Mouse (Mus musculus): ENCODE data around the gene Phox2a. TPM values are rescaled to one million over a fixed set of nuclear protein-coding genes. Genes with fewer than 3 reads are reported as not detected.

Phox2a gene
- polyA plus RNA-seq, 1 experiment: not detected

- 84% methylated on average over 18 of the region's 18 CpGs for WGBS
- no peak overlapping the region for H3K4me3 ChIP-seq (replicated peaks; ENCODE audit: extremely low read depth, low read depth, low read length)
- DNase-seq: no peak
- H3K4me1 ChIP-seq (ENCODE audit: control insufficient read depth, insufficient read depth, low read length): peaks cover 4% of the 10 kb centered on the region; the same call in 1 of the 2 replicates
- TF ChIP-seq POLR2A (IDR thresholded peaks at IDR 0.05; ENCODE audit: borderline replicate concordance, extremely low read depth, low read depth, low read length) (no peak), CTCF (IDR thresholded peaks at IDR 0.05; ENCODE audit: insufficient read depth, low read length) (no peak)
These were observed 5.9 kb downstream of the Phox2a start for GRCm38 (mm10) chr7:101823758-101824630.

DNA sequence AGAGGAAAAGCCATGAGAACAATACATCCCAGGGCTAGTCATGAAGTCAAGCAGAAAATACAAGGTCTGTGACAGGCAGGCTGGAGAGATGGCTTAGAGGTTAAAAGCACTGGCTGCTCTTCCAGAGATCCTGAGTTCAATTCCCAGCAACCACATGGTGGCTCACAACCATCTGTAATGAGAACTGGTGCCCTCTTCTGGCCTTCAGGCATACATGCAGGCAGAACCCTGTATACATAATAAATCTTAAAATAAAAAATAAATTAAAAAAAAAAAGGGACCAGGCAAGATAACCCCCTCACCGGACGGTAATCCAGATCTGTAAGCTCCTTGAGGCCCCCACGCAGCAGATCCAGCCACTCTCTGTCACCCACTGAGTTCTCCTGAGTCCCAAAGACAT, 12.3 kb downstream of the Phox2a start:
- no peak for DNase-seq
- Histone ChIP-seq H3K4me3 (replicated peaks; ENCODE audit: extremely low read depth, low read depth, low read length) (no peak overlapping the region), H3K4me1 (ENCODE audit: control insufficient read depth, insufficient read depth, low read length) (no peaks in the 10 kb centered on the region)
- 97% methylated on average over 3 of the region's 3 CpGs for WGBS
- TF ChIP-seq POLR2A (IDR thresholded peaks at IDR 0.05; ENCODE audit: borderline replicate concordance, extremely low read depth, low read depth, low read length) (no peak), CTCF (IDR thresholded peaks at IDR 0.05; ENCODE audit: insufficient read depth, low read length) (no peak)

DNA sequence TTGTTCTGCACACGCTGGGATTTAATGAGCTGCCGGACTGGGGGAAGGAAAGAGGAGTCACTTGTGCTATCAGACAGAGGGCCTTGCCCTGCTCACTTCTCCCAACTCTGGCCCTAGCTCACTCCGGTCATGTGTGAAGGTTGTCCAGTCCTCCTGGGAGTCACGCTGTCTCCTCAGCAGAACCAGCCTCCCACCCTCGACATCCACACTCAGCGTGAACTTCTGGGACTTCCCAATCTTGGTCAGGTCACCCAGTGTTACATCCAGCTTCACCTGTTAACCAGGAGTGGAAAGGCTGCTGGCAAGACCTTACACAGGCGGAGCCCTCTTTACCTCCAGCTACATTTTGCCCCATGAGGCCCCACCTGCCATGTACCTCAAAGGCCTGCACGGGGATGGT, 13.3 kb downstream of the Phox2a start:
- Histone ChIP-seq H3K4me1 (ENCODE audit: control insufficient read depth, insufficient read depth, low read length) (no peaks in the 10 kb centered on the region; the same call in 1 of the 2 replicates), H3K4me3 (replicated peaks; ENCODE audit: extremely low read depth, low read depth, low read length) (no peak overlapping the region)
- DNase-seq: no peak
- TF ChIP-seq POLR2A (IDR thresholded peaks at IDR 0.05; ENCODE audit: borderline replicate concordance, extremely low read depth, low read depth, low read length) (no peak), CTCF (IDR thresholded peaks at IDR 0.05; ENCODE audit: insufficient read depth, low read length) (no peak)
- WGBS: 92% methylated on average over 8 of the region's 8 CpGs

DNA sequence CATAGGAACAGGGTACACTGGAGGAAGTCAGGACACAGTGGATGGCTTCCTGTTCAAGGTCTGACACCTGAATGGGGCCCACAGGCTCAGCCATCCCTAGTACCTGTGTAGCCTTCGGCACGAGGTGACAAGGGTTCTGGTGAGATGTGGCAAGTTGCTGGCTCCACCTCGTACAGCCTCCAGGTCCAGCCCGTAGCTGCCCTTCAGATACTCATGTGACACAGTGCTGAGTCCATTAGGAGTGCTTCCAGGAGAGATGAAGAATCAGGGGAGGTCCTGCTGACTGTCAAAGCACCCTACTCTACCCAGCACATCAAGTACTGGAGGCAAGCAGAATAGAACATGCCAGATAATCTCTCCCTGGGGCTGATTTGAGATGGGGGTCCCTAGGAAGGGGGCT, 14.3 kb downstream of the Phox2a start:
- no peak for DNase-seq
- 92% methylated on average over 4 of the region's 4 CpGs for WGBS
- TF ChIP-seq POLR2A (IDR thresholded peaks at IDR 0.05; ENCODE audit: borderline replicate concordance, extremely low read depth, low read depth, low read length): no peak
- no peak for TF ChIP-seq CTCF (IDR thresholded peaks at IDR 0.05; ENCODE audit: insufficient read depth, low read length)
- no peaks in the 10 kb centered on the region; the same call in 1 of the 2 replicates for H3K4me1 ChIP-seq (ENCODE audit: control insufficient read depth, insufficient read depth, low read length)
- H3K4me3 ChIP-seq (replicated peaks; ENCODE audit: extremely low read depth, low read depth, low read length): no peak overlapping the region

GRCm38 (mm10) chr7:101833352-101833751, 15.2 kb downstream of the Phox2a start:
- TF ChIP-seq CTCF (IDR thresholded peaks at IDR 0.05; ENCODE audit: insufficient read depth, low read length): no peak
- no peak for TF ChIP-seq POLR2A (IDR thresholded peaks at IDR 0.05; ENCODE audit: borderline replicate concordance, extremely low read depth, low read depth, low read length)
- Histone ChIP-seq H3K4me3 (replicated peaks; ENCODE audit: extremely low read depth, low read depth, low read length) (no peak overlapping the region), H3K4me1 (ENCODE audit: control insufficient read depth, insufficient read depth, low read length) (no peaks in the 10 kb centered on the region; the same call in 1 of the 2 replicates)
- WGBS: 77% methylated on average over 5 of the region's 5 CpGs
- no peak for DNase-seq

DNA sequence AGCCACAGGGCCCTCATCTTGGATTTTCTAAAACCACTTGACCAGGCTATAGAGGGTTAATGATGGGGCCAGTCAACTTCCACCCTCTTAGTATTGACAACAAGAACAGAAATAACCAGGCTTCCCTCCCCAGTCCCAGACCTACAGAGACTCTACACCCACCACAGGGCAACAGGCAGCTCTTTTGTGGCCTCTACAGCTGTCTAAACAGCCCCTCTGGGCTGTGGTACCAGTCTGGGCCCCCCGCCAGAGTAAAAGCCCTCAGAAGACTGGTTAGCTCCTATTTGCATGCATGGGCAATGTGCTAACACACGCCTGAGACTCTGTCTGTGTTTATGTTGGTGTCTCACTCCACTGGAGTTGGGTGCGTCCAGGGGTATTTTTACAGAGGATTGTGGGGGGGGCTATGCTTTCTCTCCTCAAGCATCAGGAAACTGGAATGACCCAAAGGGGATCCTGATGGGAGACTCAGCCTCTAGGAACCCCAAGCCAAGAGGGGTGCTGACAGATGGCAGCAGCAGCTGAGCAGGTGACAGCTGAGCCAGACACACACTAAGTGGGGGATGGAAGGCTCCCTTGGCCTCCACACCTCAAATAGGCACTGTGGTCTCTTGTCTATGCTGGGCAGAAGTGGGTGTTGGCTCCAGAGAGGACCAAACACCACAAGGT, 15.9 kb downstream of the Phox2a start:
- no peak for DNase-seq
- H3K4me1 ChIP-seq (ENCODE audit: control insufficient read depth, insufficient read depth, low read length): no peaks in the 10 kb centered on the region; the same call in 1 of the 2 replicates
- WGBS: 71% methylated on average over 3 of the region's 3 CpGs
- no peak overlapping the region for H3K4me3 ChIP-seq (replicated peaks; ENCODE audit: extremely low read depth, low read depth, low read length)
- TF ChIP-seq CTCF (IDR thresholded peaks at IDR 0.05; ENCODE audit: insufficient read depth, low read length) (no peak), POLR2A (IDR thresholded peaks at IDR 0.05; ENCODE audit: borderline replicate concordance, extremely low read depth, low read depth, low read length) (no peak)

DNA sequence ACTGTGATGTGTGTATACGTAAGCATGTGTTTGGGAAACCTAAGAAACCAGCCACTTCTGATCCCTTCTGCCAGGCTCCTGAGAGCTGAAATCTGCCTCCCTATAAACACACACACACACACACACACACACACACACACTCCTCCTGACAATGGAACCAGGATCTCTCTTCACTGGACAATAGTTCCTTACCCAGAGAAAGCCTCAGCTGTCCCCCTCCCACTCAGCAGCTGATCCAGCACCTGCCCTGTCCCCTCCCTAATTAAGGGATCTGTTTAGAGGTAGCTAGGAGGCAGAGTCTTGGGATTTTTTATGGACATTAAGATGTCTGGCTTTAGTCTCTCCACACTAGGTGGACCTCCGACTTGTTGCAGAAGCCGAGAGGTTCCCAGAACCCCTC, 16.8 kb downstream of the Phox2a start:
- Histone ChIP-seq H3K4me1 (ENCODE audit: control insufficient read depth, insufficient read depth, low read length) (no peaks in the 10 kb centered on the region; the same call in 1 of the 2 replicates), H3K4me3 (replicated peaks; ENCODE audit: extremely low read depth, low read depth, low read length) (no peak overlapping the region)
- no peak for DNase-seq
- WGBS: 66% methylated on average over 3 of the region's 3 CpGs
- TF ChIP-seq POLR2A (IDR thresholded peaks at IDR 0.05; ENCODE audit: borderline replicate concordance, extremely low read depth, low read depth, low read length): no peak
- no peak for TF ChIP-seq CTCF (IDR thresholded peaks at IDR 0.05; ENCODE audit: insufficient read depth, low read length)

DNA sequence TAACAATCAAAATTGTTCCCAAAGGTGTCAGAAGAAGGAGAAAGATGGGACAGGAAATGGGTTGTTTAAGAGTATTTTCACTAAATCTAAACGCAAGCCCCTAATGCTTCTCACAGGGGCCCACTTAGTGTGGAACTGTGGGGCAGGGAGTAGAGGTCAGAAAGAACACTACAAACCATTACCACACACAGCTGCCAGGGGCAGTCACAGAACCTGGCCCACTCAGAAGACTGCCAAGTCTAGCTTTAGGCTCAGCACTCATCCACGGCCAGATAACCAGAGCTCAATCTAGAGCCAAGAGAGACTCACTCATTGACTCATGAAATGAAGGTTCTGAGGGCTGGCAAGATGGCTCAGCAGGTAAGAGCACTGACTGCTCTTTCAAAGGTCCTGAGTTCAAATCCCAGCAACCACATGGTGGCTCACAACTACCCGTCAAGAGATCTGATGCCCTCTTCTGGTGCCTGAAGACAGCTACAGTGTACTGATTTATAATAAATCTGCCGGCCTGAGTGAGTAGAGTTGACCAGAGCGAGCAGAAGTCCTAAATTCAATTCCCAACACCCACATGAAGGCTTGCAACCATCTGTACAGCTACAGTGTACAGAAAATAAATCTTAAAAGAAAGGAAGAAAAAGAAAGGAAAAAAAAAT, 17.5 kb downstream of the Phox2a start:
- DNase-seq: no peak
- no peaks in the 10 kb centered on the region; the same call in 1 of the 2 replicates for H3K4me1 ChIP-seq (ENCODE audit: control insufficient read depth, insufficient read depth, low read length)
- TF ChIP-seq POLR2A (IDR thresholded peaks at IDR 0.05; ENCODE audit: borderline replicate concordance, extremely low read depth, low read depth, low read length): no peak
- no peak for TF ChIP-seq CTCF (IDR thresholded peaks at IDR 0.05; ENCODE audit: insufficient read depth, low read length)
- H3K4me3 ChIP-seq (replicated peaks; ENCODE audit: extremely low read depth, low read depth, low read length): no peak overlapping the region
- WGBS: 33% methylated on average over 5 of the region's 5 CpGs

All from lung, adult 2 months (tissue).